Mouse (Mus musculus) kidney, embryonic 14.5 days (tissue): ENCODE measurements at regions not wholly inside any gene's neighbourhood (a gene's known extent, or its start where the extent isn't known, plus 50 kb on each side); places are given as distances from the start of the nearest gene placed in this dataset.

ENCODE experiments used
- ATAC-seq: fragments of 200-750 bp; cut with Nextera tagmentation; 2 replicates; pipeline ENCODE4 v1.8.0; 2017; ENCODE audit warnings: moderate number of reproducible peaks, mild to moderate bottlenecking, moderate TSS enrichment, moderate library complexity; ENCODE audit not compliant: low FRiP score, low TSS enrichment
- H3K27ac ChIP-seq: fragments of 300-500 bp; sonication (generic); 2 replicates; pipeline ENCODE4 v1.5.1; 2014; ENCODE audit warnings: low read depth, mild to moderate bottlenecking, low read length, moderate library complexity, mixed read lengths
- H3K27me3 ChIP-seq: fragments of 300-500 bp; sonication (generic); 2 replicates; pipeline ENCODE4 v1.6.1; 2014; ENCODE audit warnings: mild to moderate bottlenecking, low read length; ENCODE audit not compliant: control insufficient read depth, insufficient read depth
- H3K36me3 ChIP-seq: fragments of 300-500 bp; sonication (generic); 2 replicates; pipeline ENCODE4 v1.6.1; 2014; ENCODE audit warnings: low read length, mixed read lengths; ENCODE audit not compliant: control insufficient read depth, insufficient read depth
- H3K4me1 ChIP-seq: fragments of 300-500 bp; sonication (generic); 2 replicates; pipeline ENCODE4 v1.6.1; 2014; ENCODE audit warnings: low read length, mixed read lengths; ENCODE audit not compliant: control insufficient read depth, insufficient read depth
- H3K4me2 ChIP-seq: fragments of 300-500 bp; sonication (generic); replicated peaks from 2 replicates; pipeline ENCODE4 v1.6.1; 2014; ENCODE audit warnings: low read depth, mild to moderate bottlenecking, low read length
- H3K4me3 ChIP-seq: fragments of 300-500 bp; sonication (generic); 2 replicates; pipeline ENCODE4 v1.5.1; 2014; ENCODE audit warnings: mild to moderate bottlenecking, low read length
- H3K9ac ChIP-seq: fragments of 300-500 bp; sonication (generic); 2 replicates; pipeline ENCODE4 v1.6.1; 2014; ENCODE audit warnings: low read depth, mild to moderate bottlenecking, low read length, moderate library complexity
- H3K9me3 ChIP-seq: fragments of 300-500 bp; sonication (generic); 2 replicates; pipeline ENCODE4 v1.6.1; 2016; ENCODE audit warnings: low read length; ENCODE audit not compliant: control insufficient read depth
- WGBS: fragments of 180-500 bp; shearing (Covaris S2); extraction: QIAGEN DNeasy Blood & Tissue Kit; methylation state at CpG from one replicate; pipeline ENCODE4 v1.1.7; 2014; 5-methylcytosine and 5-hydroxymethylcytosine counted together

DNA sequence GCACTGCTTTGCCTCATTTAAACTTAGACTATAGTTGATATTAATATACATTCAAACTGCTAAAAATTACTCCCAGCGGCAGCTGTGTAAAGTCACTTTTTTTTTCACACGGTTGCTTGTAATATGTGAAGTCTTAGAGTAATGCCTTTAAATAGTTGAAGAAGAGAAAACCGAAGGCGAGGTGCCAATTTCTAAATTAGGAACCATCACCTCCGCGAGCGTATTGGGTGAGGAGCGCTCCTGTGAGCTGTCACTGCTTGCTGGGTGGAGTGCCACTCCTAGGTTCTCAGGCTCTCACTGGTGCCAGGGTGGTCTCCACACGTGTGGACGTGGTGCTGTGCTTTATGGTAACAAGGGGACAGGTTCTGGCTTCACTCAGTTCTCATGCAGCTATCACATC lies 82.8 kb upstream of the Nectin3 start:
- Histone ChIP-seq H3K9ac (no peak overlapping the region), H3K36me3 (no peaks in the 10 kb centered on the region), H3K4me3 (no peak overlapping the region), H3K4me2 (no peak overlapping the region), H3K27me3 (no peaks in the 10 kb centered on the region), H3K4me1 (no peaks in the 10 kb centered on the region), H3K9me3 (no peaks in the 10 kb centered on the region), H3K27ac (no peak overlapping the region)
- WGBS = 88% methylated on average over 10 of the region's 10 CpGs
- no peak for ATAC-seq

DNA sequence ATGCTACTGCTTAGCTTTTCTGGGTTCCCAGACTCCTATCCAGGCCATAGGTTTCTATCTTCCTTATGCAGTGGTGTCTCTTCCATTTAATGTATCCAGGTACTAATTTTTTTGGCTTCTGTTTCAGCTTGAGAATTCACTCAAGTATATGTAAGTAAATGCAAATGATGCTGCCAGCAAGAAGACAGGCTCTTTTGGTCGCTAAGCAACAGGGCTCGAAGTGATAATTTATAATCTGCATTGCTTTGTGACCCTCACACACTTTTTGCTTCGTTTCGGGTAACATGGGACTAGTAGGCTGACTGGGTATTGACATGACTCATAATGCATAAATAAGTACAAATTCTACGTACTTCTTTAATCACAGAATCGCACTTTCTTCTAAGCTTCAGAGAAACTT lies 75.9 kb upstream of the Nectin3 start:
- H3K36me3 ChIP-seq = no peaks in the 10 kb centered on the region
- no peak overlapping the region for H3K4me2 ChIP-seq
- H3K9me3 ChIP-seq = no peaks in the 10 kb centered on the region
- no peak for ATAC-seq
- no peak overlapping the region for H3K9ac ChIP-seq
- H3K27ac ChIP-seq = no peak overlapping the region
- no peaks in the 10 kb centered on the region for H3K4me1 ChIP-seq
- H3K4me3 ChIP-seq = no peak overlapping the region
- 76% methylated on average over 6 of the region's 6 CpGs for WGBS
- H3K27me3 ChIP-seq = no peaks in the 10 kb centered on the region

DNA sequence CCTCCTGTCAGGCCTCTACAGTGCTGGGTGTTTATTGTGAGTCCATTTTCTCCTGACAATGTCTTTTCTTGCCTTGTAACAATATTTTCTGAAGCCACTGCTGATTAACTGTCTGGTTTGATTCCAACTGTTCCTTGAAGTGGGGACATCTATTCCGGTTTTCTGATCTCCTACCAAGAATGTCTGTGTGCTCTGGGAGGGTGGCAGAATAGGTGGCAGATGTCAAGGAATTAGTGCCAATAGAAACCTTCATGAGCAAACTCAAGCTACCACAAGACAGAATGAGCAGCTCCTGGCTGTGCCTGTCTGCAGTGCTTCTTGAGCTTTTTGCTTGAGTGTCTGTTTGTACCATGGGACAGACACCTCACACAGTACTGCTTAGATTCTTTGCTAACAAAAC lies 69.1 kb upstream of the Nectin3 start:
- 74% methylated on average over 1 of the region's 1 CpGs for whole genome bisulfite sequencing
- no peak overlapping the region for H3K4me2 ChIP-seq
- H3K27ac ChIP-seq = no peak overlapping the region
- no peaks in the 10 kb centered on the region for H3K27me3 ChIP-seq
- H3K36me3 ChIP-seq = no peaks in the 10 kb centered on the region
- no peak overlapping the region for H3K4me3 ChIP-seq
- ATAC-seq = no peak
- H3K4me1 ChIP-seq = no peaks in the 10 kb centered on the region
- no peak overlapping the region for H3K9ac ChIP-seq
- H3K9me3 ChIP-seq = no peaks in the 10 kb centered on the region

DNA sequence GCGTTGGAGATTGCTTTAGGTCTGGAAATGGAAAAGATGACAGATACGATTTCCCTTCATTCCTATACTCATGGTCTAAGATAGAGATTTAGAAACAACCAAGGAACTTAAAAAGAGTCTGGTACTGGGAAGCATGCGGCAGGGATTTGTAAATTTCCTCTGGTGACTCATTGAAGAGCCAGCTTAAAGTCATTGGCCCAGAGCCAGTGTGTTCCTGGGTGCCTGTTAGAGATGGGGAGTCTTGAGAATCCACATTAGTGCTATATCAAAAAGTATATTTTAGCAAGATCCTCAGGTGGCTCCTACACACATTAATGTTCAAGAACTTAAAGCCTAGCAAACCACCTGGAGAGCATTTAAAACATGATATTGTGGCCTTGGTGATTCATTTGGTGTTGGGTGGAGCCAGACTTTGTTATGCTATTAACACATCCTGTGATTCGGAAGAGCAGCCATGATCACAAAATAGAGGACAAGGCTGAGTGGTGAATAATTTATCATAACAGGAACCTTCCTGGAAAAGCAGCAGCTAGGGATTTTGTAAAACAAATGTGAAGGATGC lies 67.8 kb upstream of the Nectin3 start:
- H3K36me3 ChIP-seq = no peaks in the 10 kb centered on the region
- H3K27ac ChIP-seq = no peak overlapping the region
- ATAC-seq = no peak
- no peaks in the 10 kb centered on the region for H3K4me1 ChIP-seq
- no peak overlapping the region for H3K9ac ChIP-seq
- 77% methylated on average over 4 of the region's 4 CpGs for WGBS
- H3K27me3 ChIP-seq = no peaks in the 10 kb centered on the region
- H3K4me3 ChIP-seq = no peak overlapping the region
- H3K4me2 ChIP-seq = no peak overlapping the region
- no peaks in the 10 kb centered on the region for H3K9me3 ChIP-seq

DNA sequence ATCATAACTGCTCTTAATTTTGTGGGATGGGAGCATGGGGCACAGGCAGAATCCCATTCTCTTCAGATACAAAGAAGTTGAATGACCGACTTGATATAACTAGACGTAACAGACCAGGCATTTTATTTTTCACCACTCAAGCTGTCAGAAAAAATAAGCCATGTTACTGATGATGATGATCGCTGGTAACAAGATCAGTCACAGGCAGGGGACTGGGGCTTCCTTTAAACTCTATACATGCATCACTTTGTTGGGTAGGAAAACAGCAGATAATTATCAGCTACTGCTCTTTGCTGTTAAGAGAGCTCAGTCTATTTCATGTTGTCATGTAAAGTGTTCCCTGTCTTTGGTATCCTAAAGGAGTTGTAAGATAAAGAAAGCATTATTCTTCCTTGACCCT lies 59.0 kb upstream of the Nectin3 start:
- no peak for ATAC-seq
- no peaks in the 10 kb centered on the region for H3K9me3 ChIP-seq
- no peak overlapping the region for H3K4me3 ChIP-seq
- H3K9ac ChIP-seq = no peak overlapping the region
- no peak overlapping the region for H3K27ac ChIP-seq
- H3K36me3 ChIP-seq = no peaks in the 10 kb centered on the region
- H3K4me1 ChIP-seq = no peaks in the 10 kb centered on the region
- H3K27me3 ChIP-seq = no peaks in the 10 kb centered on the region
- no peak overlapping the region for H3K4me2 ChIP-seq
- WGBS = 92% methylated on average over 3 of the region's 3 CpGs

DNA sequence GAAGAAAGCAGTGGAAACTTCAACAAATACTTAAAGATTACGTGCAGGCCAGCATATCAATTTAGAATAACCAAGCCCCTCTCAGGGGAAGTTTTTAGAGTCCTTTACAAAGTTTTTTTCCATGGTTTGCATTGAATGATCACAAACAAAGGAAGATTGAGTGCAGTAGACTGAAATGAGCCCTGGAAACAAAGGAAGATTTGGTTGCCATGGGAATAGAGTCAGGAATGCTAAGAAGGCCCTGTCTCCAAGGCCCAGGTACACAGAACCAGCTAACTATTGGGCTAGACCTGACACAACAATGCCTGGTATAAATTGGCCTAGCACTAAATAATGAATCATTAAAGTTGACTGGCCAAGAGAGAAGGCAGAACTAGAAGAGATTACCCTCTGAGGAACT lies 49.9 kb upstream of the Nectin3 start:
- H3K27ac ChIP-seq = no peak overlapping the region
- H3K4me1 ChIP-seq = no peaks in the 10 kb centered on the region
- no peak overlapping the region for H3K4me3 ChIP-seq
- H3K9me3 ChIP-seq = no peaks in the 10 kb centered on the region
- H3K9ac ChIP-seq = no peak overlapping the region
- no peaks in the 10 kb centered on the region for H3K36me3 ChIP-seq
- H3K4me2 ChIP-seq = no peak overlapping the region
- no peak for ATAC-seq
- H3K27me3 ChIP-seq = no peaks in the 10 kb centered on the region
- 83% methylated on average over 1 of the region's 1 CpGs for WGBS
